Mouse (Mus musculus) stomach, postnatal 0 days (tissue): ENCODE measurements around the gene Gm19426.
A peak's percentile ranks its signal among the peaks of the same experiment; 100 is the strongest.

Experiments
- CTCF ChIP-seq: IDR thresholded peaks from 2 replicates; pipeline ENCODE4 v1.5.1; 2016; ENCODE audit warnings: antibody characterized with exemption, low read depth, mild to moderate bottlenecking, moderate library complexity
- EP300 ChIP-seq: optimal IDR thresholded peaks from 2 replicates; pipeline ENCODE3; 2016; ENCODE audit warnings: antibody characterized with exemption

GRCm38 (mm10) chr2:84727172-84727858, 16.1 kb downstream of the Gm19426 start, which contains the start of gene Clp1:
- 0 out of 2 replicates have a peak, but pooled peaks have one; percentile 2 for TF ChIP-seq CTCF
- TF ChIP-seq EP300 = no peak
